Mouse (Mus musculus) kidney, embryonic 16.5 days (tissue): Measurements from ENCODE around the gene Ppa1. TPM values are rescaled to one million over a fixed set of nuclear protein-coding genes. Genes with fewer than 3 reads are reported as not detected.
"Not testable (repeated sequence)": the region's sequence is repeated elsewhere in the genome, so short reads cannot be mapped to it uniquely, and the experiment has no call there.

Experiments
- ATAC-seq: fragments of 200-750 bp; cut with Nextera tagmentation; 2 replicates; pipeline ENCODE4 v1.8.0; 2017; ENCODE audit warnings: moderate TSS enrichment; ENCODE audit not compliant: low FRiP score, low TSS enrichment
- H3K27ac ChIP-seq: fragments of 300-500 bp; sonication (generic); 2 replicates; pipeline ENCODE4 v1.5.1; 2014; ENCODE audit warnings: low read length
- H3K27me3 ChIP-seq: fragments of 300-500 bp; sonication (generic); 2 replicates; pipeline ENCODE4 v1.6.1; 2014; ENCODE audit warnings: low read length, control low read depth, mixed read lengths; ENCODE audit not compliant: insufficient read depth
- H3K36me3 ChIP-seq: fragments of 300-500 bp; sonication (generic); 2 replicates; pipeline ENCODE4 v1.6.1; 2014; ENCODE audit warnings: low read length, control low read depth, mixed read lengths; ENCODE audit not compliant: insufficient read depth
- H3K4me1 ChIP-seq: fragments of 300-500 bp; sonication (generic); 2 replicates; pipeline ENCODE4 v1.6.1; 2014; ENCODE audit warnings: low read length, control low read depth, mixed read lengths; ENCODE audit not compliant: insufficient read depth
- H3K4me2 ChIP-seq: fragments of 300-500 bp; sonication (generic); replicated peaks from 2 replicates; pipeline ENCODE4 v1.6.1; 2014; ENCODE audit warnings: low read depth, low read length
- H3K4me3 ChIP-seq: fragments of 300-500 bp; sonication (generic); 2 replicates; pipeline ENCODE4 v1.5.1; 2014; ENCODE audit warnings: mild to moderate bottlenecking, low read length
- H3K9ac ChIP-seq: fragments of 300-500 bp; sonication (generic); replicated peaks from 2 replicates; pipeline ENCODE4 v1.6.1; 2014; ENCODE audit warnings: low read length
- H3K9me3 ChIP-seq: fragments of 300-500 bp; sonication (generic); 2 replicates; pipeline ENCODE4 v1.6.1; 2016; ENCODE audit warnings: low read length, control low read depth
- WGBS: fragments of 180-500 bp; shearing (Covaris S2); extraction: QIAGEN DNeasy Blood & Tissue Kit; methylation state at CpG from one replicate; pipeline ENCODE4 v1.1.7; 2014; 5-methylcytosine and 5-hydroxymethylcytosine counted together
- polyA plus RNA-seq: library from polyadenylated mRNA; unstranded; fragments of >200 nt; fragmentation: Nextera tagmentation; extraction: Ambion mirVana; gene quantifications from 2 replicates; pipeline ENCODE4 v1.2.1, GENCODE M21; 2015

The Ppa1 gene
- polyA plus RNA-seq, 1 experiment from 2014 or later: 179 TPM

DNA sequence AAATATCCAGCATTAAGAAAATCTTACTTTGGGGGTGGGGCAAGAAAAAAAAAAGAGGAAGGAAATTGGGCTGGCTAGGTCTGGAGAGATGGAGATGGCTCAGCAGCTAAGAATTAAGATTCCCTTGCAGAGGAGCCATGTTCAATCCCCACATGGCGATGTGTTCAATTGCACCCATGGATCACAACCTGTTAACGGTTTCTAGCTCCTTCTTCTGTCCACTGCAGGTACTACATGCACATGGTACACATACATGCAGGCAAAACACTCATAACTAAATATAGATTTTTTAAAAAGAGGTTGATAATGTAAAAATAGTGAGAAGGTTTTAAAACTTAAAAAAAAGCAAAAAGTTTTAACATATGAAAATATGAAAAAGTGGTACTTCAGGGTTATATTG is 29.8 kb upstream of the Ppa1 start:
- WGBS: 89% methylated on average over 2 of the region's 2 CpGs
- no peak overlapping the region for H3K9ac ChIP-seq
- peaks cover 5% of the 10 kb centered on the region; the same call in 1 of the 2 replicates for H3K4me1 ChIP-seq
- H3K9me3 ChIP-seq: no peaks in the 10 kb centered on the region
- H3K36me3 ChIP-seq: no peaks in the 10 kb centered on the region
- H3K27me3 ChIP-seq: no peaks in the 10 kb centered on the region
- H3K4me2 ChIP-seq: no peak overlapping the region
- no peak for ATAC-seq
- no peak overlapping the region for H3K4me3 ChIP-seq
- no peak overlapping the region for H3K27ac ChIP-seq

GRCm38 (mm10) chr10:61621681-61622080 is 26.7 kb upstream of the Ppa1 start:
- no peaks in the 10 kb centered on the region for H3K36me3 ChIP-seq
- H3K9me3 ChIP-seq: no peaks in the 10 kb centered on the region
- H3K9ac ChIP-seq: no peak overlapping the region
- H3K4me1 ChIP-seq: peaks cover 12% of the 10 kb centered on the region
- H3K4me2 ChIP-seq: no peak overlapping the region
- WGBS: 65% methylated on average over 9 of the region's 9 CpGs
- no peak for ATAC-seq
- H3K27me3 ChIP-seq: peaks cover 22% of the 10 kb centered on the region
- no peak overlapping the region for H3K4me3 ChIP-seq
- no peak overlapping the region for H3K27ac ChIP-seq

DNA sequence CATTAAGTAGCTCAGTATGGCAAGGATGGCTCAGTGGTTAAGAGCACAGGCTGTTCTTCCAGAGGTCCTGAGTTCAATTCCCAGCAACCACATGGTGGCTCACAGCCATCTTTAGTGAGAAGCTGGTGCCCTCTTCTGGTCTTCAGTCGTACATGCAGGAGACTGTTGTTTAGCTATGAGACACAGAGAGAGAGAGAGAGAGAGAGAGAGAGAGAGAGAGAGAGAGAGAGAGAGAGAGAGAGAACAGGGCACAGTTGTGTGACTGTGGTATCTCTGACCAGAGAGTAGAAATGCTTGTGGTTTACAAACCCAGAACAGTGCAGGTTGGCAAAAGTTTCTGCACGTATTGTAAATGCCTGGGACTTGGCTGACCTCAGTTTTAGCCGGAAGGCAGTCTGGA is 24.5 kb upstream of the Ppa1 start:
- Histone ChIP-seq H3K4me1 (peaks cover 12% of the 10 kb centered on the region), H3K27me3 (peaks cover 22% of the 10 kb centered on the region)
- H3K36me3 ChIP-seq, H3K4me3 ChIP-seq, ATAC-seq, H3K4me2 ChIP-seq, H3K27ac ChIP-seq, H3K9ac ChIP-seq, H3K9me3 ChIP-seq: not testable (repeated sequence)
- 78% methylated on average over 3 of the region's 3 CpGs for WGBS

GRCm38 (mm10) chr10:61624771-61625170 is 23.6 kb upstream of the Ppa1 start:
- peaks cover 12% of the 10 kb centered on the region for H3K4me1 ChIP-seq
- H3K4me2 ChIP-seq: peak overlapping the region; percentile 92
- H3K27ac ChIP-seq: no peak overlapping the region
- peak overlapping the region; percentile 48; the same call in 1 of the 2 replicates for H3K4me3 ChIP-seq
- ATAC-seq: no peak
- H3K27me3 ChIP-seq: peaks cover 22% of the 10 kb centered on the region
- H3K9ac ChIP-seq: 0 out of 2 replicates have a peak overlapping the region, but pooled peaks have one; percentile 54
- WGBS: 18% methylated on average over 5 of the region's 5 CpGs
- no peaks in the 10 kb centered on the region for H3K36me3 ChIP-seq
- H3K9me3 ChIP-seq: no peaks in the 10 kb centered on the region

DNA sequence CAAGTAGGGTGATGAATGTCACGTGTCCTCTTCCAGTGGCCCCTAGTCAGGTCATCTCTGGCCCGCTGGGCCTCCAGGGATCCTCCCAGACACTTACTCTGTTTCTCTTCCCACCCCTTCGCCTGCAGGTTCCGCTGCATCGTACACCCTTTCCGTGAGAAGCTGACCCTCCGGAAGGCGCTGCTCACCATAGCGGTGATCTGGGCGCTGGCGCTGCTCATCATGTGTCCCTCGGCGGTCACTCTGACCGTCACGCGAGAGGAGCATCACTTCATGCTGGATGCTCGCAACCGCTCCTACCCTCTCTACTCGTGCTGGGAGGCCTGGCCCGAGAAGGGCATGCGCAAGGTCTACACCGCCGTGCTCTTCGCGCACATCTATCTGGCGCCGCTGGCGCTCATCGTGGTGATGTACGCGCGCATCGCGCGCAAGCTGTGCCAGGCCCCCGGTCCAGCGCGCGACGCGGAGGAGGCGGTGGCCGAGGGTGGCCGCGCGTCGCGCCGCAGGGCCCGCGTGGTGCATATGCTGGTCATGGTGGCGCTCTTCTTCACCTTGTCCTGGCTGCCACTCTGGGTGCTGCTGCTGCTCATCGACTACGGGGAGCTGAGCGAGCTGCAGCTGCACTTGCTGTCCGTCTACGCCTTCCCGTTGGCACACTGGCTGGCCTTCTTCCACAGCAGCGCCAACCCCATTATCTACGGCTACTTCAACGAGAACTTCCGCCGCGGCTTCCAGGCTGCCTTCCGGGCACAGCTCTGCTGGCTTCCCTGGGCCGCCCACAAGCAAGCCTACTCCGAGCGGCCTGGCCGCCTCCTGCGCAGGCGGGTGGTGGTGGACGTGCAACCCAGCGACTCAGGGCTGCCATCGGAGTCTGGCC is 22.7 kb upstream of the Ppa1 start:
- Histone ChIP-seq H3K27me3 (peaks cover 22% of the 10 kb centered on the region), H3K4me1 (peaks cover 12% of the 10 kb centered on the region), H3K4me2 (peak overlapping the region; percentile 92), H3K9me3 (no peaks in the 10 kb centered on the region), H3K9ac (peak overlapping the region; percentile 54), H3K4me3 (peak overlapping the region; percentile 48), H3K36me3 (no peaks in the 10 kb centered on the region), H3K27ac (no peak overlapping the region)
- 3% methylated on average over 73 of the region's 74 CpGs for WGBS
- peak; percentile 52 for ATAC-seq

- no peak overlapping the region for H3K4me3 ChIP-seq
- H3K9me3 ChIP-seq: no peaks in the 10 kb centered on the region
- H3K36me3 ChIP-seq: no peaks in the 10 kb centered on the region
- no peak overlapping the region for H3K4me2 ChIP-seq
- peaks cover 12% of the 10 kb centered on the region for H3K4me1 ChIP-seq
- WGBS: 81% methylated on average over 3 of the region's 3 CpGs
- no peak overlapping the region for H3K9ac ChIP-seq
- no peak overlapping the region for H3K27ac ChIP-seq
- no peak for ATAC-seq
- H3K27me3 ChIP-seq: peaks cover 22% of the 10 kb centered on the region
Measured at GRCm38 (mm10) chr10:61626551-61626950, 21.8 kb upstream of the Ppa1 start.

- H3K27me3 ChIP-seq: peaks cover 22% of the 10 kb centered on the region
- H3K4me2 ChIP-seq: no peak overlapping the region
- no peak overlapping the region for H3K27ac ChIP-seq
- H3K36me3 ChIP-seq: no peaks in the 10 kb centered on the region
- peaks cover 12% of the 10 kb centered on the region for H3K4me1 ChIP-seq
- 63% methylated on average over 15 of the region's 15 CpGs for WGBS
- no peak overlapping the region for H3K9ac ChIP-seq
- no peaks in the 10 kb centered on the region for H3K9me3 ChIP-seq
- ATAC-seq: no peak
- no peak overlapping the region for H3K4me3 ChIP-seq
Measured at GRCm38 (mm10) chr10:61627195-61627937, 21.0 kb upstream of the Ppa1 start.

- 56% methylated on average over 4 of the region's 4 CpGs for WGBS
- Histone ChIP-seq H3K9me3 (no peaks in the 10 kb centered on the region), H3K4me2 (no peak overlapping the region), H3K9ac (no peak overlapping the region), H3K27me3 (peaks cover 22% of the 10 kb centered on the region), H3K36me3 (no peaks in the 10 kb centered on the region), H3K4me3 (no peak overlapping the region), H3K27ac (no peak overlapping the region), H3K4me1 (peaks cover 12% of the 10 kb centered on the region)
- ATAC-seq: no peak
Measured at GRCm38 (mm10) chr10:61627938-61628250, 20.5 kb upstream of the Ppa1 start.

- Histone ChIP-seq H3K4me1 (no peaks in the 10 kb centered on the region), H3K4me3 (no peak overlapping the region), H3K9me3 (peaks cover 3% of the 10 kb centered on the region; the same call in 1 of the 2 replicates), H3K27ac (no peak overlapping the region), H3K27me3 (no peaks in the 10 kb centered on the region), H3K4me2 (no peak overlapping the region), H3K36me3 (no peaks in the 10 kb centered on the region), H3K9ac (no peak overlapping the region)
- WGBS: 54% methylated on average over 10 of the region's 10 CpGs
- ATAC-seq: no peak
Measured at GRCm38 (mm10) chr10:61632445-61632844, 15.9 kb upstream of the Ppa1 start.

DNA sequence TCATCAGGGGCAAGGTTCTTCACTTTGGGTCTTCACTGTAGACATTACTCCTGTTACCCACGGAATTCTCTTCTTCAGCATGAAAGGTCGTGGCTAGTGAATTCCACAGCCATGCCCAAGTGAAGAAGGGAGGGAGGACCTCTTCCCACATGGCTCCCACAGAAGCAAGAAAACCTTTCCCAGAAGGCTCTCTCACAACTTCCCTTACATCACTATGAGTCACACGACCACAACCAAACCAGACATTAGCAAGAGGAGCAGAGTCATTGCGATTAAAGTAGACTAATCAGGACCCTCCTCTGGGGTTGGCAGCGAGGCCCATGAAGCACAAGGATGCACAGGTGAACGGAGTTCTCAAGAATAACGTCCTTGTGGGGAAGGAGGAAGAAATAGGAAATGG is 11.3 kb upstream of the Ppa1 start:
- ATAC-seq: no peak
- no peaks in the 10 kb centered on the region for H3K36me3 ChIP-seq
- no peak overlapping the region for H3K27ac ChIP-seq
- H3K27me3 ChIP-seq: no peaks in the 10 kb centered on the region
- WGBS: 73% methylated on average over 7 of the region's 7 CpGs
- no peak overlapping the region for H3K9ac ChIP-seq
- H3K4me2 ChIP-seq: no peak overlapping the region
- peaks cover 3% of the 10 kb centered on the region; the same call in 1 of the 2 replicates for H3K9me3 ChIP-seq
- H3K4me3 ChIP-seq: no peak overlapping the region
- no peaks in the 10 kb centered on the region for H3K4me1 ChIP-seq
